Mouse (Mus musculus) kidney, postnatal 14 days (tissue): ENCODE data around the gene Rp9.

Source experiments
- DNase-seq: peaks from one replicate; pipeline ENCODE4 v3.0.0; 2022; ENCODE audit warnings: mixed read lengths

Gene Rp9

DNA sequence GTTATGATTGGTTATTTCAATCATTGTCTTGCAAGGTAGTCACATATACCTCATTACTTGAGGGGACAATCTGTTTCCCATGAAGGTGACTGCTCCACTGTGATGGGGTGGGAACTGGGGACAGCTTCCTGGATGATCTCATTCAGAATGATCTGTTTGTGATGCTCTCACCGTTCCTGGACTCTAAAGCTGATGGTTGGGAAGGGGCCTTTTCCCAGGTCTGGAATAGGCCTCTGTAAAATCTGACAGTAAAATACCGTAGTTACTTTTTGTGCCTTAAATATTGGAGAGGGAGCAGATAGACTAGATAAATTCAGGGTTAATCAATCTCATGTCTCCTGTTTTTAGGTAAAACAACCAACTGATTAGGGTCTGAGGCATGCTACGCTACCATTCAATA is at the start of gene Rp9:
Gene Rp9 (minus strand): TSS at position 101 of the 400 bp plus-strand sequence.
- DNase-seq, result no peak

DNA sequence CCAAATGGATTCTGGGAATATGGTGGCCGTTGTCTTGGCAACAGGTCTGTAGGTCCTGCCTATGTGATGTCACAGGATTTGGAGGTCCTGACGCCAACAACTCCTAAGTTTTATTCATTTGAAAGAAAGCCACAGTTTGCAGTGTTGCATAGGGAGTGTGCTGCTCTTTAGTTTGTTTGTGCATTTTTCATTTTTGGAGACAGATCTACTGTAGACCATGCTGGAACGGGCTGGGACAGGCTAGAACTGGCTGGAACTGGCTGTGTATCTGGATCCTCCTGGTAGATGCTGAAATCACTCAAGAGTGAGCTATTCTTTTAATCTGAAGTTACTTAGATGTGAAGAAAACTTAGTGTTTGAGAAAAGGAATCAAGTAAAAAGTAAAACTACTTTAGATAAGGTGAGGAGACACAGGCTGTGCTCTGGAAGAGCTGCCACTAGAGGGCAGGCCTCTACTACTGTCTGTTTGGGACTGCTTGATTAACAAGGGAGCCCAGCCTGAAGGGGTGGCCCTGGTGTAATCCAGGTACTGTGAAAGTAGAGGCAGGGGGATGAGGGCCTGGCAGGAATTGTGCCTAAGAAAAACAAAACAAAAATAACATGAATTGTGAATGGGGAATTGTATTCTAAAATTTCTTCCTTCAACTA is 49.0 kb upstream of the Rp9 start:
- DNase-seq, result peak; percentile 42

DNA sequence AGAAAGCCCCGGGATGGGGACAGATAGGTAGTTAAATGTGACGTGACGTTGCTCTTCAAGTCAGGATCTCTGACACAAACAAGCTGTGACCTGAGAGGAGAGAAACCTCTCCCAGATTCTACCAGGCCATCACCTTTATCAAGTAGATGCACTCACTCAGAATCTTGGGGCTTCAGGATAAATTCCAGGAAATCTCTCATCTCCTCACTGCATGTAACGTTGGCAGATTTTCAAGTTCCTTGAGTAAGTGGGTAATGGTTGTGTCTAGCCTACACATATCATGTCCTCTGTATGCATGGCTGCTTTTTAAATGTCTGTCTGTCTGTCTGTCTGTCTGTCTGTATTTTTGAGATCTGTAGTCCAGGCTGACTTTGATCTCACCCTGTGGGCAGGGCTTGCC is 45.5 kb upstream of the Rp9 start:
- DNase-seq, result no peak

DNA sequence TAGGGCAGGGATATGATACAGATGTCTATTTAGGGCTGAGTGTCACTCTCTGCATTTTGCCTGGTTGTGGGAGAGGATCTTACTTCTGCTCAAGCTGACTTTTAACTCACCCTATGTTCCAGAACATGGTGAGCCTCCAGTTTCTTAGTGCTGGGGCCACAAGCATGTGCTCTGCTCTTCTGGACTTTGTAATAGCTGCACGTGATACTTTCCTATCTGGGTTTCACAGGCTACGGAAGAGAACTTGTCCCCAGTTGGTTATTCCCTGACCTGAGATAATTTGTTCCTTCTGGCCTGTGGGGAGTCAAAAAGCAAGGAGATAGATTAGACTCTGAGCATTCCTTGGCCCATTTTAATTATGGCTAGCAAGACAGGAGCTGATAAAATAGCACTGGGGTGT is 36.0 kb upstream of the Rp9 start:
- DNase-seq, result no peak

DNA sequence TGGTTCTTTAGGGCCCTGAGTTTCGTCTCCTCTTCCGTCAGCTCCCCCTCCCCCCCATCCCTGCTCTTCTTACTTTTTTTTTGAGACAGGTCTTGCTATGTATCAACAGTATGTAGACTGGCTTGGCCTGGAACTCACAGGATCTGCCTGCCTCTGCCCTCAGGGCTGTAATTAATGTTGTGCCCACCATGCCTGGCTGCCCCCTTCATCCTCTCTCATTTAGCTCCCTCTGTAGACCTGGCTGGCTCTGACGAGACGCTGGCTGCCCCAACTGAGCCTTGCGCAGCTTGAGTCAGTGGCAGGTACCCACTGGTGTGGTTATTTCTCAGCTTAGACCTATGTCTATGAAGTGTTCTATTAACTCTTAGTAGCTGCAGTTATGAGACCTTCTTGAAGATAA is 34.0 kb upstream of the Rp9 start:
- DNase-seq, result no peak

DNA sequence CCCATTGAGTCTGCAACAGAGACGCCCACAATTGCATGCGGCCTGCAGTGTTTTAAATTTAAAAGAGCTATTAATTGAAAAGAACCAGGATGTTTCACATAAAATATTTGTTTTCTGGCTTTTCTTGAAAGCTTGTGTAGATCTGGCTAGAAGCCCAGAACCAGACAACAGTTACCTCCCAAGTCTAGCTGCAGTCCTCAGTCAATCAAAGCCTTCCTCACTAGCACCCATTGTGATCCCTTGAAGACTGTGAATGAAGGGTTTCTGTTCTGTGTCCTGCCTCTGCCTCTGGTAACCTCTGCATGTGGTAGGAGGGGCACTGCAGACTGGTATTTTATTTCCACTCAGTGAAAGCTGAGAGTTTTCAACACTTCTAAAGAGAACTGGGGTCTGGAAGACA is 33.4 kb upstream of the Rp9 start:
- DNase-seq, result no peak

DNA sequence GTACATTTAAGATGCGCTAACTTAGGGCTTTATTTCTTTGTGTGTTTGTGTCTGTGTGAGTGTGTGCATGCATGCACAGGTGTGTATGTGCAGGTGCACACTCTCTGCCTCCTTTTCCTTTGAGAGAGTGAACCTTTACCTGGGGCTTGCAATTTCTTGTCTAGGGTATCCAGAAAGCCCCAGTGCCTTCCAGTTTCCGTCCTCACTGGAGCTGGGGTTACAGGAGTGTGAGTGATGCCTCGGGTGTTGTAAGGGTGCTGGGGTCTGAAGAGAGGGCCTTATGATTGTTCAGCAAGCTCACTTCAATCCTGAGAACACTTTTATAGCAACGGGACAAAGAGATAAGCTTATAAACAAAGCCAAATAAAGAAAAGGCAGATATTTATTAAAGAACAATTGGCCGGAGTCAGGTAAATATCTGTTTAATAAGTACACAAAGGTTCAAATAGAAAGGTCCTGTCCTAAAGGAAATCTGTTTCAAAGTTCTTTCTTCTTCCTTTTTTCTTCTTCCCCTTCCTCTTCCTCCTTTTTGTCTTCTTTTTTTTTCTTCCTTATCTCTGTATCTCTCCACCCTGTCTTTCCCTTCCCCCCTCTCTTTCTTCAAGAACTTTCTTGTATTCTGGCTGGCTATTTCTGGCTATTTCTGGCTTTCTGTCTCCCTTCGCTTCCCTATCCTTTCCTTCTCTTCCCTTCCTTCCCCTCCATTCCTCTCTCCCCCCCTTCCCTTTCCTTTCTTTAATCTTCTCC is 27.7 kb upstream of the Rp9 start:
- DNase-seq, result no peak

DNA sequence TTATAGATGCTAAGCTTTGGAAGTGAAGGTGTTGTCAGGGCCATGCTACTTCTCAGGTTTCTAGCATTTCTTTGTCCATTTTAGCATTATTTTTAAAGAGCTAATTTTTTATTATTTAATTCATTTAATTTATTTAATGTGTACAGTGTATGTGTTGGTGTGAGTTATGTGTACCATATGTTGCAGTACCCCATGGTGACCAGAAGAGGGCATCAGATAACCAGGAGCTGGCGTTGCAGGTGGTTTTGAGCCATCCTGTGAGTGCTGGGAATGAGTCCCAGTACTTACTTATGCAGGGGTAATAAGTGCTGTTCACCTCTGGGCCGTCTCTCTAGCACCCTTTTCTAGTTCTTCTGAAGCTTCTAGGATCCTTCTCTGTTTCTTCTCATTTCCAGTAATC is 25.6 kb upstream of the Rp9 start:
- DNase-seq, result no peak

DNA sequence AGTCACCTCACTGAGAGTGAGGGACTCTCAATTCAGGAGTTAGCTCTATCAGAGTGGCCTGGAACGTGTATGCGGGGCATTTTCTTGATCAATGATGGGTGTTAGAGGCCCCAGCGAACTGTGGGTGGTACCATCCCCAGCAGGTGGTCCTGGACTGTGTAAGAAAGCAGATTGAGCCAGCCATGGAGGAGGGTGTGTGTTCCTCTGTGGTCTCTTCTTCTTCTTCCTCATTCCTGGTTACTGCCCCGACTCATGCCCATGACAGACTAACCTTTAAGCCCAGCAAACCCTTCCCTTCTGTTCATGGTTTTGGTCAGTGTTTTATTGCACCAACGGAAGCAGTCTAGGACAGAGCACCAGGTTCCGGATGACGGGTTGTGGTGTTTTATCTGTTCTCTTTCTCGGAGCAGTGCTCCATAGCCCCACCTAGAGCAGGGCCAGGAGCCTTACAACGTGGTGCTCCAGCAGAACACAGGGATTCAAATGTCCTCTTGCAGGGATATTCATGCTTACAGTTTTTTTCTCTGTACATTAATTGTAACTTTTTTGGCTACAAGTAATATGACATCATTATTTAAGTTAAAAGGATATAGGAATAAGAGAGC is 24.8 kb upstream of the Rp9 start:
- DNase-seq, result no peak

DNA sequence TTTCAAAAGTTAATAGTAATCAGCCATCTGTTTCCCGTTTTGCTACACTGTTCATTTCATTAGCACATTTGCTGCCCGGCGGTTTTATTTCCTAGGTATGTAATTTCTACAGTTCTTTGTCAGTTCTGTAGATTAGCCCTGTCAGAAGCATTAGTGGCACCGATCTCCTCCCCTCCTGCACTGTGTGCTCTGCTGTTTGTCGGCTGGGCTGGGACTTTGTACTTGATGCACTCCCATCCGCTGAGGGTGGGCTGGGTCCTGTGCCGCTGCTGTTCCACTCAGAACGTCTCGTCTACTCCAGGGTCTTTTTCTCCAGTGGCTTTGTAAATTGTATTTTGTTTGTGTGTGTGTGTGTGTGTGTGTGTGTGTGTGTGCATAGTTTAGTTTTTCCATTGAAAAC is 19.4 kb upstream of the Rp9 start:
- no peak for DNase-seq

DNA sequence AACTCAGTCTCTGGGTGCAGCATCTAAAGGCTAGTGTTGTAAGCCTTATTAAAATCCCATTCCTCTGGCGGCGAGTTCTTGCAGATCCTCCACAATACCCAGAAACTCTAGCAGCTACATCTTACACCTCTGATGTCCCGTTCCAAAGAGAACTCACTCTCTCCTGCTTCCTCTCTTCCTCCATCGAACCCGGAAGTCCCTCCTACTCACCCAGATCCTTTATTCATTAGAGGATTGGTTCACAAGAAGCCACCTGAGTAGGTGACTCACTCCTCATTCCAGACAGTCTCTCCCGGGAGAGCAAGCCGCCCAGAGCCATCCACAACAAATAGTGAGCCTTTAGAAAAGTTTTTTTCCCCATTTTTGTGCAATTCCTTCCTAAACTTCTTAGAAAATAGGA is 16.7 kb upstream of the Rp9 start:
- no peak for DNase-seq

DNA sequence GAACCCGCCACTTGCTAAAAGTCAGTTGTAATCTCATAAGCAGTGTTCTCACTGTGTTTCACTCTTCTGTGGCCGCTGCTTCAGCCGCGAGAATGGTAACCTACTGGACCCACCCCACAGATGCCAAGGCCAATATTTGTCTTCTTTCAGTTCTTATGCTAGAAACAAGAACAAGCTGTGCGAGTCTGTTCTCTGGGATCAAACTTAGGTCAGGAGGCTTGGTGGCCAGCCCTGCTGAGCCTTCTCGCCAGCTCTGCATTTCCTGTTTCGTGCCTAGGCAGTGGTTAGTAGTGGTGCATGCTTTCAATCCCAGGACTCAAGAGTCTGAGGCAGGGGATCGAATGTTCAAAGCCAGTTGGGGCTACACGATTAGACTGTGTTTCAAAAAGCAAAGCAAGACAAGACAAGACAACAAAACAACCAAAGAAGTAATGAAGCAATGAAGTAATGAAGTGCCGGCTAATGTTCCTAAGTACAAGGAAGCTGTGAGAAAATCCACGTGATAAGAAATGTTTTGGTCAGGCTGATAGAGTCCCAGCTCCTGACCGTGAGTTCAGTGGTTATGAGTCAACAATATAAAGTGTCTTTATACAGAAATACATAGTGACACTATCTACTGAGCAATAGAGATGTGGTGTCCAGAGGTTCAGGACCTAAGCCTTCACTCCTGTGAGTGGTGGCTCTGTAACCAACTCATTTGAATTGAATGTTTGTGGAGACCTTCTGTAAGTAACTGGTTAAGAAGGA is 15.2 kb upstream of the Rp9 start:
- no peak for DNase-seq

DNA sequence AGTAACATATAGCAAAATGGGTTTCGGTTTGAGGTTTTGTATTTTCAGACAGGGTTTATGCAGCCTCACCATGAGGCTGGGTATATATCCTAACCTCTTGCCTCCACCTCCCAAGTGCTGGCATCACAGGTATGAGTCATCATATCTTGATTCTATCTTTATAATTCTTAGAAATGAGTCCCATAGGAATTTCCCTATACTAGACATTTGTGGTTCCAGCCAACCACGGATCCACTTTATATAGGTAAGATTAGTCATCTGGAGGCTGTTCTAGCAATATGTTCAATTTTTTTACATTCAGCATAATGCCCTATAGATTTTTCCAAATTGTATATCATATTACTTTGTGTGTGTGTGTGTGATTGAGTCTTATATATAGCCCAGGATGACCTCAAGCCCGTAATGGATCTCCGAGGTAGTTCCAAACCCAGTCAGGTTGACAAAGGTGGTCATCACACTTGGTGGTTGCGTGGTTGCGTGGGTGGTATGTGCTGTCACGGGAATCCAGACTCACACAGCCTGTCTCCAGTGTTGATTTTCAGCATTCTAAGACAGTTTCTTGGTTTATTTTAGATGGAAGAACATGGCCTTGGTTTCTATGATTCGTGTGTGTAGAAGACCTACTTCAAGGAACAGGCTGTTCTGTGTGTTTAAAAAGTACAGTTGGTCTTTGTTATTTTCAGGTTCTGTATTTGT is 14.5 kb upstream of the Rp9 start:
- DNase-seq, result no peak

DNA sequence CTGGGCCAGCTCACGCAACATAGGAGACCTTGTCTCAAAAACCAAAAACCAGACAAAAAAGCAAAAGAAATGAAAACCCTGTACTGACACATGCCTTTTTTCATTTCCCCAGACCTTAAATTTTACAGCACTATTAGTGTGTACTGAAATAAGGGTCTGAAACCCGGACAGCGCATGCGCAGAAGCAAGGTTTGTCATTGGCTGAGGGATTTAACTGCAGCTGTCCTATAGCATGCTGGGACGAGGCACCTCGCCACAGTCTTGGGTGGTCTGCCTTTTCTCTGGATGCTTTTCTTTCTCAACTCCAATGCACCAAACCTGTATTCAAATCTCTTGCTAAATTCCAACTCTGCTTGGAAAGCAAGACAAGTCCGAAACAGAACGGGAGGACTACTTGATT is 9.4 kb upstream of the Rp9 start:
- DNase-seq, result no peak

DNA sequence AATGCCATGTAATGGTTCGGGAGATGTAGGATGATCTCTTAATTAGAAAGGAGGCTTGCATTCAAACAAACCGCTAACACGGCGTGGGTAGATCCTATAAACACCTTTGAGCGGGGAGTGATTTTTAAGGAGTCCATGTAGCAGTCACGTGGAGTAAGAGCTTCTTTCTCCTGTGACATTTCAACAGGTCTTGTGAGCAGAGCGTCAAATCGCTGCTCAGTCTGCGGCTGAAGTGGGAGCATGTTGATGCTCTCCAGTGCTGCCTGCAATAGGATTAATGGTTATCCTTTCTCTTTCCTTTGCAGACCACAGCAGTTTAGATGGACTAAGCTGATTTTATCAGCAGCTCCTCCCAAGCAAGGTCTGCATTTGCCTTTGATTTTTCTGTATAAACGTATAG is 6.7 kb upstream of the Rp9 start:
- peak; percentile 6 for DNase-seq

DNA sequence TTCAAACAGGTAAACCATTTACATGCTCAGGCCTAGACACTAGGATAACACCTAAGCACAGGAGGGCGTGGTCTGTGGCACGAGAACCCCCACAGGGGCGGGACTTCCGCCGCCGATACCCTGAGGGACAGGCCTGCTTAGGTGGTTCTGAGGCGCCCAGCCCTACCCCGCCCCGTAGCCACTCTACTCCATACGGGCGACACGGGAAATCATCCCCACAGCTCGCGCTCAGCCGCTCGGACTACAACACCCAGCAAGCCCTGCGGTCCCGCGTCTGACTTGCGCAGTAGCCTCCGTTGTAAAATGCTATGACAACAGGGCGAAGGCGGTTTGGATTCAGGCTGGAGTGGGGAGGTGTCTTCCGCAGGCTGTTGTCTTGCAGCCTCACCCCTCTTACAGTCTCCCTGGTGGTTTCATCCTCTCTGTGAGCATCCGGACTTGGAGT is 5.9 kb upstream of the Rp9 start, which contains the start of gene Bbs9:
Gene Bbs9 (plus strand): TSS at position 292 of the 445 bp plus-strand sequence.
- DNase-seq, result peak; percentile 95

DNA sequence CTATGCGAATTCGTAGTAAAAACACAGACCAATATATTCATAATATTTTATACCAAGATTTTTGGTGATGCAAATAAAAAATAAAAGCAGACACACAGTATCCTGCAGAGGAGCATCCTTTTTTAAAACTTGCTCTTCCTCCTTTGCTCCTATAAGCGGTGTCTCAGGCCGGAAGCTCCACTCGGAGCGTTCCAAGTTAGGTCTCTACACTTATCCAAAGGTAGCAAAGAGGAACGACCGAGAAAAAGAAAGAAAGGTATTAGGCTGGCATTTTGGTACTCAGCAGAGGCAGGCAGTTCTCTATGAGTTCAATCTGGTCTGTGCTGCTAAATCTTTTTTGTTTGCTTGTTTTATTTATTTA is 664 bp downstream of the Rp9 start:
- DNase-seq, result no peak

DNA sequence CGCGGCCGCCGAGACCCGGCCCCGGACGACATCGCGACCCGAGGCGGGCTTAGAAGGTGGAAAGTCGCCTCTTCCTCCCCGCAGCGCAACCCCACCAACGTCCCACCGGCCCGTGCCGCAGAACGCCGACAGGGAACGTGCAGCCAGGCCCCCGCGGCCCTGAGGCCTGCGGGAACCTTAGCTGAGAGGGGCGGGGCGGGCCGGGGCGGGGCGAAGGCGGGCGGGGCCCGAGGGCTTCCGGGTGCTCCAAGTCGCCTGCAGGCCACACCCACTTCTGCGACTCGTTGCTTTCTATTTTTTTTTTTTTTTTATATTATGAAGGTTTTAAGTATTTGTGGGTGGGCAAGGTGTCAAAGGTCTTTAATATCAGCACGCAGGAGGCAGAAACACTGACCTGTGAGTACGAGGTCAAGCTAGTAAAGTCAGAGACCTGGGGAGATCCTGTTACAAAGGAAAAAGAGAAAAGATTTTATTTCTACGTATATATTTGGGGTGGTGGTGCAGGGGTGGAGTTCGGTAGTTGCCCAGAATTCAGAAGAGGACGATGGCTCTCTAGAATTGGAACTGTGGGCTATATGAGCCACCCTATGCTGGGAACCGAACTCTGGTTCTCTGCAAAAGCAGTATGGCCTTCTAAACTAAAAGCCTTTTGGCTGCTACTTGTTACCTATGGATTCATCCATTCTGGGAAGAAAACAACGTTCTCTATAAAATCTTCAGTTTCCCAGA is 1.2 kb downstream of the Rp9 start:
- peak; percentile 84 for DNase-seq

DNA sequence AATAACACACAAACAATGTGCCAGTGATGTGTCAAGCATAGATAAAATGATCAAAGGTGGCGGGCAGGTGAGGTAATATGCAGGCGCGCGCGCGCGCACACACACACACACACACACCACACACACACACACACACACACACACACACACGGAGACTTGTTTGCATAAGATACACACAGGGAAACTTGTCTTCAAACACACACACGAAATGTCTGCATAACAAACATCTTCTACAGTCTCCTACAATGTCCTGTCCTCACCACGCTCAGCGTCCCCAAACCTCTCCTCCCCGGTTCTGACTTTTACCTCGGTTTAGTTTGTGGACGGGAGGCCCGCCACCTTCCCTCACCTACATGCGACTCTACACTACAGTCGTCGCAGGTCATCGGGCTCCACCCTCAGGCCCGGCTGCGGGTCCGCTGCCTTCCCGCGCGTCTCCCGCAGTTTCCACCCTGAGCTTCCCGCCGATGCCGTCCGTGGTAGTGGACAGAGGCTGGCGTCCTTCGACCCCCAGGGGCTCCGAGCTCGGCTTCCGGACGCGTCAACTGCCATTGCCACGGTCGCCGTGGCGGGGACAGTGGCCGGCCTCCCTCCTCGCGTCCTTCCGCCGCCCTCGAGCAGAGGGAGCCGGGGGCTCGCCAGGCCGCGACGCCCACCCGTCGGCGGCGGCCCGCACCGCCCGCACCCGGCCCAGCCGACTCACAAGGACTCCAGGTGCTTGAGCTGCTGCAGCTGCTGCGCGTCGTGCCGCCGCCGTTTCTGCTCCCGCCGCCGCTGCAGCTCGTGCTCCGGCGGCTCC is 2.0 kb downstream of the Rp9 start:
- peak; percentile 56 for DNase-seq

DNA sequence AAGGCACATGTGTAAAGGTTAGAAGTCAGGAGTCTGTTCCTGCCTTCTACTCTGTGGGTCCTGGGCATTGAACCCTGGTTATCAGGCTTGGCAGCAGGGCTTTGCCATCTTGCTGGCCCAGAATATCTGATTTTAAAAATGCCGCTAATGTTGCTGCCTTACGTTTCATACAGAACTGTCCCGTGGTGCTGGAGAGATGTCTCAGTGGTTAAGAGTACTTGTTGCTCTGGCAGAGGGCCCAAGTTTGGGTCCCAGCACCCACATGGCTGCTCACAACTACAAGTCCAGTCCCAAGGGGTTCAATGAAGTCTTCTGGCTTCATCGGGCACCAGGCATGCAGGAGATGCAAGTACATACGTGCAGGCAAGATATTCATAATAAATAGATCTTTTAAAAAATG is 3.3 kb downstream of the Rp9 start:
- DNase-seq, result no peak

DNA sequence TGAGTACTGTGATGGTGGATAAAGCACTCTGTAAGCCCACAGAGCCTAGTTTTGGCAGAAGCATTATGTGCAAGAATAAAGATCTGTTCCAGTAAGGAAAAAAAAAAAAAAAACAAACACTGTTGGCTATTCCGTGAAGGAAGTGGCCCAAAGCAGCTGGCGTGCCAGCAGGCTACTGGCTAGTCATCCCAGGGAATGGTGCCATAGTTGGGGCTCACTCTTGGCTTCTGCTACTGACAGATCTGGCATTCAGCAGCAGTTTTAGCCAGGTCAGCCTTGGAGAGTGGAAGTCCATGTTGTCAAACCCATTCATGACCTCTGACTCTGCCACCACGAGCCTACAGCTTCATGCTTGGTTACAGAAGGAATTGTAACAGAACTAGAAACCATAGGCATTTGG is 7.6 kb downstream of the Rp9 start:
- DNase-seq, result no peak
